Mouse (Mus musculus) adrenal gland, adult 8-10 months (tissue): ENCODE results near the gene Trappc3l. TPM values are rescaled to one million over a fixed set of nuclear protein-coding genes. Genes with fewer than 3 reads are reported as not detected.

ENCODE experiments used
- total RNA-seq, 4 experiments: library from RNA; stranded (reverse); gene quantifications; 2 replicates each; pipeline ENCODE4 v1.2.4; 2022

Gene Trappc3l
- total RNA-seq, 4 experiments from 2014 or later, result not detected

Other genes starting within 250 kb of the Trappc3l start
- gene Sult3a1, start 179.9 kb upstream of the Trappc3l start, total RNA-seq, result under 1 TPM in 1 of 4 experiments, not detected in 3; 0.20 TPM
- under 1 TPM; 0.15 to 0.84 (median 0.40) TPM for gene Rsph4a, start 132.5 kb upstream of the Trappc3l start, total RNA-seq
- gene Zup1, start 86.3 kb upstream of the Trappc3l start, total RNA-seq, result 10 to 100 TPM; 17.3 to 26.7 (median 20.7) TPM
- 100 to 1,000 TPM in 2 of 4 experiments, 10 to 100 TPM in 2; 96.3 to 117 (median 103) TPM for gene Rwdd1, start 18.0 kb upstream of the Trappc3l start, total RNA-seq
- gene Calhm4, start 6.7 kb downstream of the Trappc3l start, total RNA-seq, result not detected
- under 1 TPM; 0.22 to 0.54 (median 0.28) TPM for gene Calhm5, start 58.9 kb downstream of the Trappc3l start, total RNA-seq
- gene Calhm6, start 90.4 kb downstream of the Trappc3l start, total RNA-seq, result 1 to 10 TPM in 1 of 4 experiments, under 1 TPM in 3; 0.59 to 1.1 (median 0.74) TPM
- 10 to 100 TPM; 11.0 to 15.5 (median 11.8) TPM for gene Dse, start 170.1 kb downstream of the Trappc3l start, total RNA-seq
- 10 to 100 TPM; 65.5 to 80.9 (median 76.2) TPM for gene Tspyl1, start 244.6 kb downstream of the Trappc3l start, total RNA-seq